Mouse (Mus musculus): ENCODE results near the gene Cyp2b23. TPM values are rescaled to one million over a fixed set of nuclear protein-coding genes. Genes with fewer than 3 reads are reported as not detected.

The Cyp2b23 gene
- polyA plus RNA-seq, 1 experiment from 2014 or later = not detected

Other genes starting within 250 kb of the Cyp2b23 start
- gene Nlrp9a, start 151.4 kb downstream of the Cyp2b23 start, polyA plus RNA-seq (2015; fragmentation: Nextera tagmentation; extraction: Ambion mirVana) = not detected in 2 replicates
- gene Vmn1r185, start 68.0 kb downstream of the Cyp2b23 start, polyA plus RNA-seq (2015; fragmentation: Nextera tagmentation; extraction: Ambion mirVana) = not detected in 2 replicates
- gene Cyp2b19, start 70.7 kb upstream of the Cyp2b23 start, polyA plus RNA-seq (2015; fragmentation: Nextera tagmentation; extraction: Ambion mirVana) = 0.66 and 0.75 TPM in 2 replicates
- gene Cyp2g1, start 122.5 kb upstream of the Cyp2b23 start, polyA plus RNA-seq (2015; fragmentation: Nextera tagmentation; extraction: Ambion mirVana) = not detected in 2 replicates
- 0.90 and 1.2 TPM in 2 replicates for gene Cyp2a5, start 148.9 kb upstream of the Cyp2b23 start, polyA plus RNA-seq (2015; fragmentation: Nextera tagmentation; extraction: Ambion mirVana)